Mouse (Mus musculus) neural tube, embryonic 11.5 days (tissue): Measurements from ENCODE around the gene Rint1. TPM values are rescaled to one million over a fixed set of nuclear protein-coding genes. Genes with fewer than 3 reads are reported as not detected.
"Not testable (repeated sequence)": the region's sequence is repeated elsewhere in the genome, so short reads cannot be mapped to it uniquely, and the experiment has no call there.

Source experiments
- ATAC-seq: fragments of 200-750 bp; cut with Nextera tagmentation; 2 replicates; pipeline ENCODE4 v1.8.0; 2017; ENCODE audit warnings: moderate number of reproducible peaks, mild to moderate bottlenecking, moderate TSS enrichment, moderate library complexity; ENCODE audit not compliant: insufficient read depth, low FRiP score, low TSS enrichment
- DNase-seq: peaks from one replicate; pipeline ENCODE4 v3.0.0-alpha.2; 2015; ENCODE audit warnings: low spot score
- H3K27ac ChIP-seq: fragments of 300-500 bp; sonication (generic); 2 replicates; pipeline ENCODE4 v1.5.1; 2014; ENCODE audit warnings: low read depth, mild to moderate bottlenecking, low read length
- H3K27me3 ChIP-seq: fragments of 300-500 bp; sonication (generic); 2 replicates; pipeline ENCODE4 v1.6.1; 2014; ENCODE audit warnings: mild to moderate bottlenecking, low read length, mixed read lengths; ENCODE audit not compliant: control insufficient read depth, insufficient read depth
- H3K36me3 ChIP-seq: fragments of 300-500 bp; sonication (generic); 2 replicates; pipeline ENCODE4 v1.6.1; 2014; ENCODE audit warnings: mild to moderate bottlenecking, low read length, moderate library complexity, mixed read lengths; ENCODE audit not compliant: control insufficient read depth, insufficient read depth
- H3K4me1 ChIP-seq: fragments of 300-500 bp; sonication (generic); 2 replicates; pipeline ENCODE4 v1.6.1; 2014; ENCODE audit warnings: low read length, mixed read lengths; ENCODE audit not compliant: control insufficient read depth, insufficient read depth
- H3K4me2 ChIP-seq: fragments of 300-500 bp; sonication (generic); 2 replicates; pipeline ENCODE4 v1.6.1; 2014; ENCODE audit warnings: low read depth, mild to moderate bottlenecking, moderate library complexity
- H3K4me3 ChIP-seq: fragments of 300-500 bp; sonication (generic); 2 replicates; pipeline ENCODE4 v1.5.1; 2014; ENCODE audit warnings: low read depth, low read length
- H3K9ac ChIP-seq: fragments of 300-500 bp; sonication (generic); 2 replicates; pipeline ENCODE4 v1.6.1; 2014; ENCODE audit warnings: mild to moderate bottlenecking, low read length
- H3K9me3 ChIP-seq: fragments of 300-500 bp; sonication (generic); 2 replicates; pipeline ENCODE4 v1.6.1; 2016; ENCODE audit warnings: low read length; ENCODE audit not compliant: control insufficient read depth
- WGBS: fragments of 180-500 bp; shearing (Covaris S2); extraction: QIAGEN DNeasy Blood & Tissue Kit; methylation state at CpG from one replicate; pipeline ENCODE4 v1.1.7; 2014; 5-methylcytosine and 5-hydroxymethylcytosine counted together
- polyA plus RNA-seq: library from polyadenylated mRNA; unstranded; fragments of >200 nt; fragmentation: Nextera tagmentation; extraction: Ambion mirVana; gene quantifications from 2 replicates; pipeline ENCODE4 v1.2.1, GENCODE M21; 2014

Rint1 gene
- polyA plus RNA-seq, 1 experiment from 2014 or later = 27.1 TPM

DNA sequence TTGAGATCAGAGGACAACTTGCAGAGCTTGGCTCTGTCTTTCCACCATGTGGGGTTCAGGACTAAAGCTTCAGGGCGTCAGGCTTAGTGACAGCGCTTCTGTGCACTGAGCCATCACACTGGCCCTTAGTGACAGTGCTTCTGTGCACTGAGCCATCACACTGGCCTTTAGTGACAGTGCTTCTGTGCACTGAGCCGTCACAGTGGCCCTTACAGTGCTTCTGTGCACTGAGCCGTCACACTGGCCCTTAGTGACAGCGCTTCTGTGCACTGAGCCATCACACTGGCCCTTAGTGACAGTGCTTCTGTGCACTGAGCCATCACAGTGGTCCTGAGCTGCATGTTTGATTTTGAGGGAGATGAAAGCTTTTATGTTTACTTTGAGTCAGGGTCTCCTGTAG lies 27.3 kb downstream of the Rint1 start:
- Histone ChIP-seq H3K4me1 (no peaks in the 10 kb centered on the region), H3K9me3 (no peaks in the 10 kb centered on the region), H3K9ac (no peak overlapping the region), H3K27me3 (no peaks in the 10 kb centered on the region), H3K4me3 (no peak overlapping the region), H3K36me3 (peaks cover 23% of the 10 kb centered on the region), H3K4me2 (no peak overlapping the region), H3K27ac (no peak overlapping the region)
- ATAC-seq (no peak), DNase-seq (no peak)
- 84% methylated on average over 5 of the region's 5 CpGs for WGBS

DNA sequence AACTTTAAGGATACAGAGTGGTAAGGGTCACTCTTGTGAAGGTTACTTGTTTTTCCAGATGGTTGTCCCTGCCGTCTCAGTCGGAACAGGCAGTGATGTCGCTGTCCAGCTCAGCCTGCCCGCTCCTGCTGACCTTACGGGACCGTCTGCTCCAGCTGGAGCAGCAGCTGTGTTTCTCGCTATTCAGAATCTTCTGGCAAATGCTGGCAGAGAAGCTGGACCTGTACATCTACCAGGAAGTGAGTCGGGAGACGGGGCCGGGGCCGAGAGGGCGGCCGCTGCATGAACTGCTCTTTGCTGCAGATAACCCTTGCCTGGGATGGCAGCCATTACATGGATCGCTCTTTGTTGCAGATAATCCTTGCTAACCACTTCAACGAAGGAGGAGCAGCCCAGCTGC lies 29.2 kb downstream of the Rint1 start:
- H3K9ac ChIP-seq = no peak overlapping the region
- DNase-seq (no peak), ATAC-seq (no peak)
- no peaks in the 10 kb centered on the region for H3K27me3 ChIP-seq
- H3K4me2 ChIP-seq = no peak overlapping the region
- peaks cover 25% of the 10 kb centered on the region for H3K36me3 ChIP-seq
- no peaks in the 10 kb centered on the region for H3K4me1 ChIP-seq
- H3K27ac ChIP-seq = no peak overlapping the region
- no peaks in the 10 kb centered on the region for H3K9me3 ChIP-seq
- WGBS = 84% methylated on average over 15 of the region's 15 CpGs
- no peak overlapping the region for H3K4me3 ChIP-seq

DNA sequence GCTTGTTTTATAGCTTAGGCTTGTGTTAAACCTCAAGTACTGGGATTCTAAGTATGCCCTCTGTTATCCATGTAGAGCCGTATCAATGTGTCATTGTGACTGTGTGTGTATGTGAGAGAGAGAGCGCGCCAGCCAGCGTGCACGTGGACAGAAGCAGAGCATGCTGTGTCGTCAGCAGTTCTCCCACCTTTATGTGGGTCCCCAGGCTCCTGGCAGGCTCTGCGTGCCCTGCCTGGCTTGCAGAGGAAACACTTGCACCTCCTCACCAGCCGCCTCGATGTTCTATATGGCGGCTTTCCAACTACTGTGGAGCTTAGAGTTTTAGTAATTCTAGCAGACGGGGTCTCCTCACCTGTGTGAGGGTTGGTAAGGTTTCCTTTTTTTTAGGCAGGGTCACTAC lies 34.8 kb downstream of the Rint1 start:
- DNase-seq (no peak), ATAC-seq (no peak)
- H3K9ac ChIP-seq = no peak overlapping the region
- H3K9me3 ChIP-seq = no peaks in the 10 kb centered on the region
- no peak overlapping the region for H3K27ac ChIP-seq
- no peaks in the 10 kb centered on the region for H3K4me1 ChIP-seq
- whole genome bisulfite sequencing = 81% methylated on average over 11 of the region's 11 CpGs
- no peak overlapping the region for H3K4me3 ChIP-seq
- 0 out of 2 replicates have a peak, but pooled peaks cover 3% of the 10 kb centered on the region for H3K36me3 ChIP-seq
- H3K27me3 ChIP-seq = no peaks in the 10 kb centered on the region
- H3K4me2 ChIP-seq = no peak overlapping the region

DNA sequence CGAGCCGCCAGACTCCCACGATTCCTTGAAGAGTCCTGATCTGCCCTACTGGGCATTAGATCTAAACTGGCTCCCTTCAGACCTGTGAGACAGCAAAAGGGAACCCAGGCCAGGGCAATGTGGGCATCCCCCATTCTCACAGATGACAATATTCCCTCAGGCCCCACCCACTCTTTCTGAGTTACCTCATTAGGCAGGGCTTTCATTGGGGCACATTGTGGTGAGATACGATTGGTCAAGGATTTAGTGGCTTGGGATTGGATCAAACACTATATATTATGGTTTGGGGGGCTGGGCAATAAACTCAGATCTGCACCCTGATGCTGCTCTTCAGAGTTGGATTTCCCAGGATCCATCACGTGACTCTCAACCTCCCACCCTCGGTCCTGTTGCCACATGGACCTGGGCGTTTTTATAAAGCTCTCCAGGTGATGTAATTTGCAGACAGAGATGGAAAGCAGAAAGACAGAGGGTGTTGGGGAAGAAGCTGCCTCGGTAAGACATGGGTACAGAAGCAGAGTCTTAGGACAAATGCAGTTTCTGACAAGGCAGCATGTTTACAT lies 36.7 kb downstream of the Rint1 start:
- 0 out of 2 replicates have a peak, but pooled peaks cover 3% of the 10 kb centered on the region for H3K36me3 ChIP-seq
- WGBS = 81% methylated on average over 8 of the region's 8 CpGs
- H3K9me3 ChIP-seq = no peaks in the 10 kb centered on the region
- DNase-seq = no peak
- ATAC-seq = no peak
- no peaks in the 10 kb centered on the region for H3K4me1 ChIP-seq
- no peak overlapping the region for H3K27ac ChIP-seq
- H3K4me2 ChIP-seq = no peak overlapping the region
- no peak overlapping the region for H3K4me3 ChIP-seq
- H3K9ac ChIP-seq = no peak overlapping the region
- H3K27me3 ChIP-seq = no peaks in the 10 kb centered on the region

DNA sequence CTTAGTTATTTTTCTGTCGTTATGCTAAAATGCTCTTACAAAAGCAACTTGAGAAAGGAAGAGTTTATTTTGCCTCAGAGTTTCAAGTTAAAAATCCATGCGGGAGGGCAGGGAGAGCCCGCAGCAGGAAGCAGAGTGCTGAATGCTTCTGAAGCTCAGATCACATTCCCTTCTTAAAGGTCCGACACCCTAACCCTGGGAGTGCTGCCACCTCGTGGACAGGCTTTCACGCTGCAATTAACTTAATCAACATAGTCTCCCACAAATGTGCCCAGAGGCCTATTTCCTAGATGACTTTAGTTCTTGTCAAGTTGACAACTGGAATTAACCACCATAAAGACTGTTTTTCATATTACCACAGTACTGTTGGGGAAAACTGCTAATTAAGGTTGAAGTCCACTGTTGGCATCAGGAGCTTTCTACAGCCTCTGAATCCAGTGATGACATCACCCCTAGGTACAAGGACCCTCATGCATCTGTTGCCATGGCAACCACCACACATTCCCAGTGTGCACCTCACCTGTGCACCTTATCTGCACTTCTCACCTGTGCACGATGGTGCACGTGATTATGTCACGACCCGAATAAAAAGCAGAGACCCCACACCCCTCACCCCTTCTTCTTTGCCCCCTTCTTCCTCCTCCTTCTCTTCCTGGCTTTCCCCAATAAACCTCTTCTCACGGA lies 39.0 kb downstream of the Rint1 start:
- no peak overlapping the region for H3K27ac ChIP-seq
- no peaks in the 10 kb centered on the region for H3K36me3 ChIP-seq
- ATAC-seq = no peak
- peak; percentile 65 for DNase-seq
- 39% methylated on average over 11 of the region's 11 CpGs for WGBS
- H3K4me3 ChIP-seq = no peak overlapping the region
- H3K4me1 ChIP-seq = no peaks in the 10 kb centered on the region
- H3K4me2 ChIP-seq = no peak overlapping the region
- H3K27me3 ChIP-seq = peaks cover 6% of the 10 kb centered on the region; the same call in 1 of the 2 replicates
- H3K9me3 ChIP-seq = no peaks in the 10 kb centered on the region
- no peak overlapping the region for H3K9ac ChIP-seq

DNA sequence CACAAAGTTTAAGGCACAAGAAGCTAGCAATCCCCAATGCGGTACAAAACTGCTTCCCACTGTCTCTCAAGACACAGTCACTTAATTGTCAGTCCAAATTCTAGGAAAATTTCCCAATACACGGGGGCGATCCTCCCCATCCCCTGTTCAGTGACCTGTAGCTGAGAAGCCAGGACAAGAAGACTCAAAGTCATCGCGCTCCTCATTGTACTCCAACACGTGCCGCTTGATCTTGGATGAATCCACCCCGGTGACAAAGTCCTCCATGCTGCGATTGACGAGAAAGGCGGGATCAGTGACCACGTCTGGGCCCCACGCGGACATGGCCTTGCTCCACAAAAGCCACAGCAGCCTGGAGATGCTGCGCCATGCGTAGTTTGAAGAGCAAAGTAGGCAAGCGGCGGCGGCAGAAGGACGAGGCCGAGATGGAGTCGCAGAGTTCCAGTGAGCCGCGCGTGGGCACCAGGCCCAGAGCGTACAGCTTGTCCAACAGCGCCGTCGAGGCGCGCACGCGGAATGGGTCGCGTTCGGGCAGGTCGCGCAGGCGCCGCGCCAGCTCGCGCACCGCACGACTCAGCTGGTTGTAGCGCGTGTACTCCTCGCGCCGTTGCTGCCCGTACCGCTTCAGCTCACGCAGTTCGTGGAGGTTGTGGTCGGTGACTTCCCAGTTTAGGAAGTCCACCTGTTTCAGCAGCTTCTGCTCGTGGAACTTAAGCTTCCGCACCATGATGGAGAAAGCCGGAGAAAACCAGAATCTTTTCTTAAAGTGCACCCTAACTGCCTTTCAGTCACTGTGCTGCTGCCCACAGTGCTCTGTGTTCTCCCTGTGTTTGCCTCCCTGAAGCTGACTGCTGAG lies 43.6 kb downstream of the Rint1 start:
- no peaks in the 10 kb centered on the region for H3K9me3 ChIP-seq
- no peaks in the 10 kb centered on the region for H3K4me1 ChIP-seq
- ATAC-seq (no peak), DNase-seq (no peak)
- no peak overlapping the region for H3K27ac ChIP-seq
- no peaks in the 10 kb centered on the region for H3K36me3 ChIP-seq
- WGBS = 34% methylated on average over 58 of the region's 58 CpGs
- 0 out of 2 replicates have a peak overlapping the region, but pooled peaks have one; percentile 7 for H3K4me2 ChIP-seq
- no peak overlapping the region for H3K4me3 ChIP-seq
- peaks cover 9% of the 10 kb centered on the region; the same call in 1 of the 2 replicates for H3K27me3 ChIP-seq
- no peak overlapping the region for H3K9ac ChIP-seq

DNA sequence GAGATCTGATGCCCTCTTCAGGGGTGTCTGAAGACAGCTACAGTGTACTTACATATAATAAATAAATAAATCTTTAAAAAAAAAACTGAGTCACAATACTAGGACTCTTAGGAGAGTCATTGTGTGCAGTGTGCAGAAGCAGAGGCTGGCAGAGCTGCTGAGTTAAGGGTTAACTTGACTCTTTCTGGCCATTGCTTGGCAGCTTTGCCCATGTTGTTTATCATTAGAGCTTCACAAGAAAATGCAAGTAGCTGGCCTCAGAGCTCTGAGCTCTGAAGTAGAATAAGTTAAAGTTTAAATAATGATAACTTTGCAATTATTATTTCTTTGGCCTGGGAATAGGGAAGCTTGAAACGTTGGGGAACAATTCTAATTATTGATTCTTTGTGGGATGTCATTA lies 48.2 kb downstream of the Rint1 start:
- not testable (repeated sequence) for H3K27me3 ChIP-seq, DNase-seq, ATAC-seq, H3K4me2 ChIP-seq, H3K4me1 ChIP-seq, H3K9ac ChIP-seq, H3K27ac ChIP-seq, H3K4me3 ChIP-seq, H3K36me3 ChIP-seq, H3K9me3 ChIP-seq
- WGBS = 73% methylated on average over 1 of the region's 1 CpGs

DNA sequence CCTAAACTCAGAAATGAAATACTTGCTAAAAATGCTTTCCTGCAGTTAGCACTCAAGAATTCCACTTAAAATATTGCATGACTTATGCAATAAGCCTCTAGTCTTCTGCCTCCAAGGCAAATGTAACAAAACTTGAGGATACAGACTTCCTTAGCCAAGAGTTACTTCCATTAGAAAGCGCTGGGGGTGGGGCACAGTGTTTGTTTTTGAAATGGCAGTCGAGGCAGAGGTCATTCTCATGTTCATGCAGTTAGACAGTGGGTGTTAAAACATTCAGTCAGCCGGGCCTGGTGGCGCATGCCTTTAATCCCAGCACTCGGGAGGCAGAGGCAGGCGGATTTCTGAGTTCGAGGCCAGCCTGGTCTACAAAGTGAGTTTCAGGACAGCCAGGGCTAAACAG lies 50.6 kb downstream of the Rint1 start:
- Histone ChIP-seq H3K9ac (no peak overlapping the region), H3K9me3 (no peaks in the 10 kb centered on the region), H3K4me2 (no peak overlapping the region), H3K36me3 (no peaks in the 10 kb centered on the region), H3K27ac (no peak overlapping the region), H3K4me1 (no peaks in the 10 kb centered on the region), H3K4me3 (no peak overlapping the region), H3K27me3 (no peaks in the 10 kb centered on the region)
- 89% methylated on average over 7 of the region's 7 CpGs for WGBS
- DNase-seq (no peak), ATAC-seq (no peak)
